Mouse (Mus musculus) ES-Bruce4 (cell line): ENCODE results near the gene Flcn. TPM values are rescaled to one million over a fixed set of nuclear protein-coding genes. Genes with fewer than 3 reads are reported as not detected.

Experiments used
- H3K27ac ChIP-seq: 2 replicates; pipeline ENCODE4 v1.5.1; 2012; ENCODE audit warnings: low read length, inconsistent platforms; ENCODE audit not compliant: insufficient read depth
- H3K27me3 ChIP-seq: 2 replicates; pipeline ENCODE4 v1.6.1; 2012; ENCODE audit warnings: mild to moderate bottlenecking, low read length, inconsistent platforms; ENCODE audit not compliant: control insufficient read depth, poor library complexity, insufficient read depth, severe bottlenecking
- H3K36me3 ChIP-seq: 2 replicates; pipeline ENCODE4 v1.6.1; 2012; ENCODE audit warnings: inconsistent platforms, mild to moderate bottlenecking, low read length, moderate library complexity; ENCODE audit not compliant: control insufficient read depth, poor library complexity, insufficient read depth, severe bottlenecking
- H3K4me1 ChIP-seq: one replicate; pipeline ENCODE4 v1.8.1; 2011; ENCODE audit warnings: low read length; ENCODE audit not compliant: control insufficient read depth, insufficient read depth
- H3K4me3 ChIP-seq: 2 replicates; pipeline ENCODE4 v1.5.1; 2011; ENCODE audit warnings: low read depth, mild to moderate bottlenecking, low read length
- H3K9ac ChIP-seq: 2 replicates; pipeline ENCODE4 v1.6.1; 2012; ENCODE audit warnings: low read depth, mild to moderate bottlenecking, inconsistent platforms; ENCODE audit not compliant: poor library complexity, severe bottlenecking
- H3K9me3 ChIP-seq: replicated peaks from 2 replicates; pipeline ENCODE4 v1.6.1; 2012; ENCODE audit warnings: mild to moderate bottlenecking, low read length, inconsistent platforms; ENCODE audit not compliant: control insufficient read depth, poor library complexity, insufficient read depth, severe bottlenecking
- CTCF ChIP-seq: IDR thresholded peaks from one replicate; pipeline ENCODE4 v1.8.1; 2011; ENCODE audit warnings: low read depth, low read length
- EP300 ChIP-seq: IDR thresholded peaks from 2 replicates; pipeline ENCODE4 v1.6.1; 2011; ENCODE audit warnings: low read depth, low read length; ENCODE audit not compliant: insufficient read depth
- POLR2A ChIP-seq: IDR thresholded peaks from one replicate; pipeline ENCODE4 v1.8.1; 2011; ENCODE audit warnings: low read length; ENCODE audit not compliant: insufficient read depth
- polyA plus RNA-seq: library from polyadenylated mRNA; stranded (reverse); fragments of >200 nt; gene quantifications from 2 replicates; pipeline ENCODE4 v1.2.4, GENCODE M21; 2011; ENCODE audit warnings: low read depth; ENCODE audit not compliant: missing spikeins, insufficient read depth, insufficient read length

The Flcn gene
- polyA plus RNA-seq, 1 experiment = 17.8 TPM

DNA sequence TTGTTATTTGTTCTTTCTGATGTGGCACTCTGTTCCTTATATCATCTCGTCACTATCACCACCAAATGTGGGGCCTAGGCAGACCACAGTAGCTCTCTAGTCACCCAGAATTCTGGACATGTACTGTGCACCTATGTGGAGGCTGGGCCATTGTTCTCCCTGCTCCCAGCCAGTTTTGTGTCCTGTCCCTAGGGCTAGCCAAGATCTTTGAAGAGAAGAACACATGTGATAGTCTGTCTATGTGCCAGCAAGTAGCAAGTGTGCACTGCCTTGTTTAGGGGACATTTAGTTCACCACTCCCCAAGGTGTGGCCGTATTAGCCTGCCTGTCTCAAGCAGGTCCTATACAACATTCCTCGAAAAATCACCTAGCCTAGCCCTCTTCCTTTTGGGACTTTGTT, 60.8 kb downstream of the Flcn start:
- H3K9me3 ChIP-seq = no peaks in the 10 kb centered on the region
- no peaks in the 10 kb centered on the region for H3K4me1 ChIP-seq
- no peaks in the 10 kb centered on the region for H3K27me3 ChIP-seq
- peaks cover 6% of the 10 kb centered on the region for H3K36me3 ChIP-seq
- no peak overlapping the region for H3K27ac ChIP-seq
- H3K4me3 ChIP-seq = no peak overlapping the region
- H3K9ac ChIP-seq = no peak overlapping the region
- TF ChIP-seq EP300 (no peak), CTCF (no peak), POLR2A (no peak)

DNA sequence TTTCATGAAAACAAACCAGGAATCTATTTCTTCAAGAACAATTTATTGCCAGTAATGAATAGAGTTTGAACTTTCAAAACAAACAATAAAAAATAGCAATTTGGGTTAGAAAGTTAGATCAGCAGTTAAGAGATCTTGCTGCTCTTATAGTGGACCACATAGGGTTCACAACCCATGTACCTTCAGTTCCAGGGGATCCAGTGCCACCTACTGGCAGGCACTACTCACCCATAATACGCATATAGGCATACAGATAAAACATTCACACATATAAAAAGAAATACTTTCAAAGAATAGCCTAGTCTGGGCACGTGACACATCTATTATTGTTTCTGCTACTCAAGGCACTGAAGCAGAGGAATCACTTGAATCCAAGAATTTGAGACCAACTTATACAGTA, 63.2 kb downstream of the Flcn start:
- no peaks in the 10 kb centered on the region for H3K4me1 ChIP-seq
- no peak overlapping the region for H3K4me3 ChIP-seq
- H3K27ac ChIP-seq = no peak overlapping the region
- no peaks in the 10 kb centered on the region for H3K9me3 ChIP-seq
- no peaks in the 10 kb centered on the region for H3K27me3 ChIP-seq
- TF ChIP-seq CTCF (no peak), EP300 (no peak), POLR2A (no peak)
- H3K36me3 ChIP-seq = peaks cover 2% of the 10 kb centered on the region; the same call in 1 of the 2 replicates
- no peak overlapping the region for H3K9ac ChIP-seq

DNA sequence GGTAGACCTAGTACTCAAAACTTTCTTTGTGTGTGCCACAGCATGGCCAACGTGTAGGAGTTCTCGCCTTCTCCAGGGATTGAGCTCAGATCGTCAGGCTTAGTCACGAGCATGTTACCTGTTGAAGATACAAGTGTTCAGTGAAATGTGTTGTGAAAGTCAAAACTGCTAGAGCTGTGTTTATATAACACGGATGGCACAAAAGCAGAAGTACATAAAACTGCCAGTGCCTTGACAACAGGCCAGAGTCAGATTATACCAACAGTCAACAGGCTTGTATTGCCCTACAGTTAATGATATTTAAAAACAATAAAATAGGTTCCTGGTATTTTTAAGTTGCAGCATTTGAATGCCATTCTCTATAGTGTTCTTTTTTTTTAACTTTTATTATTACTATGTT, 64.0 kb downstream of the Flcn start:
- Histone ChIP-seq H3K36me3 (peaks cover 2% of the 10 kb centered on the region; the same call in 1 of the 2 replicates), H3K9me3 (no peaks in the 10 kb centered on the region), H3K27ac (no peak overlapping the region), H3K4me3 (no peak overlapping the region), H3K27me3 (no peaks in the 10 kb centered on the region), H3K4me1 (no peaks in the 10 kb centered on the region), H3K9ac (no peak overlapping the region)
- no peak for TF ChIP-seq CTCF

DNA sequence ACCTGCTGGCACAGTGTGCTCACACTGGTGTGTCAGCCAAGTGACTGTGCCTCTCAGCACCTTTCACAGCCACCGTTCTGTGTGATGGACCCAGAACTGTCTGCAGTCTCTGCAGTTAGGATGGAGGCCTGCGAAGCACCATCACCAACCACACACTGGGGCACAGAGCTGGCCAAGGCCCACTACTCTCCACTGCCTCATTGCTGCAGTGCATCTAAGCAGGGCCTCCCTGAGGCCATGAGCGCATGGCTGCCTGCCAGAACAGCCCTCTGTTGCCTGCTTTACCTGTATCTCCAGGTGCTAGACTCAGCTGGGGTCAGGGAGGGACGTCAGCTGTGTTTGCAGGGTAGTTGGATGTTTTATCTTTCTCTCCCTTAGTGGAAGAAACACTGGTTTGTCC, 65.4 kb downstream of the Flcn start:
- TF ChIP-seq CTCF (no peak), POLR2A (no peak), EP300 (no peak)
- H3K27ac ChIP-seq = no peak overlapping the region
- H3K36me3 ChIP-seq = no peaks in the 10 kb centered on the region
- no peaks in the 10 kb centered on the region for H3K4me1 ChIP-seq
- H3K4me3 ChIP-seq = no peak overlapping the region
- no peak overlapping the region for H3K9ac ChIP-seq
- H3K9me3 ChIP-seq = no peaks in the 10 kb centered on the region
- H3K27me3 ChIP-seq = no peaks in the 10 kb centered on the region

DNA sequence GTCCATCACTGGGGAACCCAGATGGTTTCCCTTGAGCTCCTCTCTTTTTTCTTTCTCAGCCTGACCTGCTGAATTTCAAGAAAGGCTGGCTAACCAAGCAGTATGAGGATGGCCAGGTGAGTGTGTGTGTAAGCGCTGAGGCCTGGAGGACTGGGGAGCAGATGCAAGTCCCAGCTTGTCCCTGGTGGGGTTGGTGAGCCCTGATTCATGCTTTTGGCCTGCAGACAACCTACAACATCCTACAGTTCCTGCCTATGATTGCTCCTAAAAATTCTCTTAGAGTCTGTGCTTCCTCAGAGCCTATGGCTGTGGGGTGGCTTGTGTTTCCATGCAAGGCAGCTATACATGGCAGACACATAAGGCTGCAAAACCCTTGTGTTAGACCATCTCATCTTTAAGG, 66.1 kb downstream of the Flcn start:
- Histone ChIP-seq H3K4me1 (no peaks in the 10 kb centered on the region), H3K27me3 (no peaks in the 10 kb centered on the region), H3K36me3 (no peaks in the 10 kb centered on the region), H3K27ac (no peak overlapping the region), H3K4me3 (no peak overlapping the region), H3K9me3 (no peaks in the 10 kb centered on the region), H3K9ac (no peak overlapping the region)
- no peak for TF ChIP-seq POLR2A

DNA sequence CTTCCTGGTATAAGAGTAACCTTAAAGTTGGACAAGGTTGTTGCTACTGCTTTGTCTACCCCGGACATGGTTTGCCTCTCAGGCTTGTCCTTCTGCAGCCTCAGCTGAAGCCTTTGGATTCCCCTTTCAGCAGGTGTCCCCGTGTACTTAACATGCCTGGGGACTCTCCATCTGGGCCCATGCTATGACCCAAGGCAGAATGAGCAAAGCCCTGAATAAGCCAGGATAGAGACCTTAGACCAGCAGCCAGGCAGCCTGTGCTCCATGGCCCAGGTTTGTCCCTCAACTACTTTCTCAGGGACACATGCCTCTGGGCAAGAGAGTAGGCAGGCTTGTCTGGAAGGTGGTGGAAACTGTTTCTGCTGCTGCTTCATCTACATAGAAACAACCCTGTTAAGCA, 66.5 kb downstream of the Flcn start:
- no peak for TF ChIP-seq POLR2A
- no peak for TF ChIP-seq CTCF
- no peak for TF ChIP-seq EP300
- no peaks in the 10 kb centered on the region for H3K27me3 ChIP-seq
- no peak overlapping the region for H3K9ac ChIP-seq
- H3K9me3 ChIP-seq = no peaks in the 10 kb centered on the region
- H3K27ac ChIP-seq = no peak overlapping the region
- no peaks in the 10 kb centered on the region for H3K36me3 ChIP-seq
- H3K4me3 ChIP-seq = no peak overlapping the region
- no peaks in the 10 kb centered on the region for H3K4me1 ChIP-seq
